Mouse (Mus musculus) limb, embryonic 10.5 days (tissue): ENCODE results near the gene E130311K13Rik. TPM values are rescaled to one million over a fixed set of nuclear protein-coding genes. Genes with fewer than 3 reads are reported as not detected.

Source experiments
- DNase-seq: peaks from one replicate; pipeline ENCODE4 v3.0.0-alpha.2; 2017; ENCODE audit warnings: low spot score
- H3K27ac ChIP-seq: fragments of 300-500 bp; sonication (generic); 2 replicates; pipeline ENCODE4 v1.5.1; 2016; ENCODE audit warnings: mild to moderate bottlenecking
- H3K27me3 ChIP-seq: fragments of 300-500 bp; sonication (generic); 2 replicates; pipeline ENCODE4 v1.6.1; 2016; ENCODE audit warnings: low read depth, mild to moderate bottlenecking; ENCODE audit not compliant: poor library complexity, severe bottlenecking
- H3K36me3 ChIP-seq: fragments of 300-500 bp; sonication (generic); 2 replicates; pipeline ENCODE4 v1.6.1; 2016; ENCODE audit warnings: mild to moderate bottlenecking, moderate library complexity
- H3K4me1 ChIP-seq: fragments of 300-500 bp; sonication (generic); 2 replicates; pipeline ENCODE4 v1.6.1; 2016
- H3K4me3 ChIP-seq: fragments of 300-500 bp; sonication (generic); 2 replicates; pipeline ENCODE4 v1.5.1; 2016; ENCODE audit warnings: mild to moderate bottlenecking, moderate library complexity
- H3K9me3 ChIP-seq: fragments of 300-500 bp; sonication (generic); replicated peaks from 2 replicates; pipeline ENCODE4 v1.6.1; 2016; ENCODE audit warnings: mild to moderate bottlenecking
- WGBS: fragments of 180-500 bp; shearing (Covaris S2); methylation state at CpG from one replicate; pipeline ENCODE4 v1.1.7; 2016; 5-methylcytosine and 5-hydroxymethylcytosine counted together
- polyA plus RNA-seq: library from polyadenylated mRNA; unstranded; fragments of >200 nt; fragmentation: Nextera tagmentation; extraction: Ambion mirVana; gene quantifications from 2 replicates; pipeline ENCODE4 v1.2.1, GENCODE M21; 2016

E130311K13Rik gene
- polyA plus RNA-seq: 2.6 and 3.3 TPM in 2 replicates

GRCm38 (mm10) chr3:63928878-63929859 lies at the start of gene E130311K13Rik:
Gene E130311K13Rik, minus strand, starts transcription at chr3:63929472.
- H3K4me3 ChIP-seq: peak within 1 kb of the TSS; percentile 75
- no peaks in the 10 kb centered on the region for H3K27me3 ChIP-seq
- H3K4me1 ChIP-seq: peaks cover 6% of the 10 kb centered on the region
- no peaks in the 10 kb centered on the region for H3K9me3 ChIP-seq
- peak within 1 kb of the TSS; percentile 98 for H3K27ac ChIP-seq
- 6% methylated on average over 48 of the region's 48 CpGs for WGBS
- DNase-seq: peak; percentile 93
- H3K36me3 ChIP-seq: no peaks in the 10 kb centered on the region

- Histone ChIP-seq H3K4me3 (peak overlapping the region; percentile 91; the same call in 1 of the 2 replicates), H3K36me3 (peaks cover 36% of the 10 kb centered on the region), H3K9me3 (no peaks in the 10 kb centered on the region), H3K4me1 (peaks cover 7% of the 10 kb centered on the region), H3K27me3 (no peaks in the 10 kb centered on the region), H3K27ac (no peak overlapping the region)
- WGBS: 83% methylated on average over 4 of the region's 4 CpGs
- no peak for DNase-seq
Measured at GRCm38 (mm10) chr3:63977895-63978294, 48.6 kb upstream of the E130311K13Rik start.

DNA sequence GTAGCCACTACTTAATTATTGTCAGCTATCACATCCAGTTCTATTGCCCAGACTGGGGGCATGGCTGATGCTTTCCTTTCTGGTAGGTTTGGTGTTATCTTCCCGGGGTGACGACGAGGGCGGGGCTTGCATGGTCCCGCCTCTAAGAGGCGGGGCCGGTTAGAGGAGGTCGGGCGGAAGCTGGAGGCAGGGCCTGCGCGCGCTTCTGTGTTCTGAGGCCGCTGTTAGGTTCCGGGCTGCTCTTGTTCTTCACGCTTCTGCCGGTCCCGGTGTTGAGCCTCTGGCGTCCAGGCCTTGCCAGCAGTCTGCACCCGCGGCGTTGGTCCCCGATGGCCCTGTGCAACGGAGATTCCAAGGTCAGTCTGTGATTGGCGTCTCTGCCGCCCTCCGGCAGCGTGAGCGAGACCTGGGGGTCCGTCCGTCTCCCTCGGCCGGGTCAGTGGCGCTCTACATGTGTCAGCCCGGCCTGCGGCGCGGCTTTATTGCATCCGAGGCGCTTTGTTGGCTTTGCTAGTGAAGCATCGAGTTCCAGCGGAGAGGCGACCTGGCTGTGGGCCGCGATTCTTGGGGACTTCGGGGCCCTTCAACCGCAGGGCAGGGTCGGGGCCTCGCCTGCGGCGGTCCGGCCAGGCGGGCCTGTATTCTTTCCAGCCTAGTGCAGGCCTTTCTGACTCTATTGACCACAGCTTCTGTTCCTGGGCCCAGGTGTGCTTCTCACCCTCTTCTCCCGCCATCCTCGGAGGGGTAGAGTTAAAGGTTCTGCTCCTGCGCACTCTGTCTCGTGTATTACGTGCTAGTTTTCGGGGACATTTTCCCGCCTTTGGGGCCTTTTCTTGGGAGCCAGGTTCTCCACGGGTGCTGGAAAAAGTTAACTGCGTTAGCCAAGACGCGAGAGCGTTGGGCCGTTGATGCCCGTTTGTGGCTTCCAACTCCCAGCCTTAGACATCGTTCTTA lies 47.0 kb upstream of the E130311K13Rik start, which contains the start of gene Gmps:
Gmps (plus strand) TSS at position 152 of the 954 bp plus-strand sequence.
- under 1% methylated on average over 67 of the region's 67 CpGs for WGBS
- H3K27me3 ChIP-seq: no peaks in the 10 kb centered on the region
- DNase-seq: peak; percentile 92

GRCm38 (mm10) chr3:63965929-63966328 lies 36.7 kb upstream of the E130311K13Rik start:
- no peaks in the 10 kb centered on the region for H3K27me3 ChIP-seq
- H3K4me3 ChIP-seq: no peak overlapping the region
- WGBS: 79% methylated on average over 2 of the region's 2 CpGs
- no peaks in the 10 kb centered on the region; the same call in 1 of the 2 replicates for H3K36me3 ChIP-seq
- no peak for DNase-seq
- H3K4me1 ChIP-seq: peaks cover 12% of the 10 kb centered on the region
- no peak overlapping the region for H3K27ac ChIP-seq
- no peaks in the 10 kb centered on the region for H3K9me3 ChIP-seq

More for the DNA sequence above, 47.0 kb upstream of the E130311K13Rik start, which contains the start of gene Gmps:
- Histone ChIP-seq H3K4me1 (peaks cover 7% of the 10 kb centered on the region), H3K36me3 (peaks cover 21% of the 10 kb centered on the region), H3K4me3 (peak within 1 kb of the TSS; percentile 91), H3K9me3 (no peaks in the 10 kb centered on the region), H3K27ac (peak within 1 kb of the TSS; percentile 96)

GRCm38 (mm10) chr3:63964922-63965249 lies 35.6 kb upstream of the E130311K13Rik start:
- no peak for DNase-seq
- Histone ChIP-seq H3K27ac (peak overlapping the region; percentile 88), H3K4me3 (peak overlapping the region; percentile 73), H3K4me1 (peaks cover 12% of the 10 kb centered on the region), H3K27me3 (no peaks in the 10 kb centered on the region), H3K36me3 (no peaks in the 10 kb centered on the region; the same call in 1 of the 2 replicates), H3K9me3 (no peaks in the 10 kb centered on the region)
- WGBS: 75% methylated on average over 6 of the region's 6 CpGs

DNA sequence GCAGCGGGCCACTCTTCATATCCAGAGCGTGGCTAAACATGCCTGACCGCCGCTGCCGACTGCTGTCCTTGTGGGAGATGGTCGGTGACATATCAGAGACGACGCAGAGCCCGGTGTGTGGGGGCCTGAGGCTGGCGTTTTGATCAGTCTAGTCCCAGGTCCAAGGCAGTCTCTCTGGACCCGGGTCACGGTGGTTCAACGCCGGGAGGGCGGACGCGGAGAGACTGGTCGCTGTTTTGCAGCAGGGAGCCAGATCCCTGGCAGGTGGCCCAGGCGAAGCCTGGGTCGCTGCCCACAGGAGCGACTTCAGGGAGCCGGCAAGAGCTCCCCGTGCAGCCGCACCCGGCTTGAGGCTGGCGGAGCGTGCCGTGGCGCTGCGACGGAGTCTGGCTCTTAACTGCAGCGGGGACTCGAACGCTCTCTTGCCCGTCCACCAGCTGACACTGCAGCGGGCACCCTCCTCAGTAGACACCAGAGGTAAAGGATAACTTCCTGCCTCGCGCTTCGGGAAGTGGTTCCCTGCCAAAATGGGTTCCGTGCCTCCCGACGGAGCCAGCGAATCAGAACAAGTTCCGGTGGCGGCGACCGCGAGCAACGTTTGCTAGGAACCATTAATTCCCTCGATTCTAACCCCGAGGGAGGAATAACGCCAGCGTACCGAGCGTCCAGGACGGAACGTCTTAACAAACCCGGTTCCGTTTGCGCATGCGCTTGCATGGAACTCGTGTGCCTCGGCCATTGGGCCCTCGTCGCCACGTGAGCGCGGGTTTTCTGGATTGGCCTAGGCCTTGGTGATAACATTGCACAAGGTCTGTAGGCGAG lies 35.0 kb upstream of the E130311K13Rik start, which contains the start of gene Slc33a1:
Slc33a1 (minus strand) TSS at position 669 of the 822 bp plus-strand sequence.
- Histone ChIP-seq H3K27ac (peak within 1 kb of the TSS; percentile 88), H3K4me3 (peak within 1 kb of the TSS; percentile 73), H3K27me3 (no peaks in the 10 kb centered on the region), H3K9me3 (no peaks in the 10 kb centered on the region), H3K36me3 (no peaks in the 10 kb centered on the region; the same call in 1 of the 2 replicates), H3K4me1 (peaks cover 12% of the 10 kb centered on the region)
- DNase-seq: peak; percentile 99
- WGBS: under 1% methylated on average over 69 of the region's 69 CpGs

DNA sequence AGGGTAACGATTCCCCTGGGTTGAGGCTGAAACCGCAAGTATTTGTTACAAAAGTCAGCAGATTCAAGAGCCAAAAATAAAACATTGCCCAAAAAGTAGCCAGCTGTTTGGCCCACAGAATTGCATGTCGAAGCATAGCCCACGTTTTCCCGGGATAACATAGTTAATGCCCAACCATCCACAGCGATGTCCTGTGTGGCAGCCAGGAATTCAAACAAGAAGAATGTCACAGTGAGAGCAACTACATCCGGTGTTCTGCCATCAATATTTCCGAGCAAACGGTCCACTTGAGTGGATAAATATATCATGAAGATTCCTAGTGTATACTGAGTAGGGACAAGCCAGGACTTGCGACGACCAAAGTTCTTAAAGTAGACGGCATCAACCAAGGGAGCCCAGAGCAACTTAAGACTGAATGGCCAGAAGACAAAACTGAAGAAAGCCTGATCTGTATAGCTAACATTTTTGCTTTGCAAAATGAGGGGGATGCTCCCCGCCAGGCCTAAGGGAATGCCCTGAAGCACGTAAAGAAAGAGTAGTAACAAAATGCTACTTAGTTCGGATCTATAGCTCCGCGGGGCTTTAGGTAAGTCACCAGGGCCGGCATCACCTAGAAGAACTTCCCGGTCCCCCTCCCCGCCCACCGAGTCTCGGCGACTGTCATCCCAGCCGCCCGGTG lies 34.3 kb upstream of the E130311K13Rik start:
- Histone ChIP-seq H3K27me3 (no peaks in the 10 kb centered on the region), H3K9me3 (no peaks in the 10 kb centered on the region), H3K4me1 (peaks cover 12% of the 10 kb centered on the region), H3K36me3 (no peaks in the 10 kb centered on the region; the same call in 1 of the 2 replicates), H3K27ac (peak overlapping the region; percentile 88), H3K4me3 (peak overlapping the region; percentile 73)
- peak; percentile 32 for DNase-seq
- 12% methylated on average over 25 of the region's 25 CpGs for WGBS

DNA sequence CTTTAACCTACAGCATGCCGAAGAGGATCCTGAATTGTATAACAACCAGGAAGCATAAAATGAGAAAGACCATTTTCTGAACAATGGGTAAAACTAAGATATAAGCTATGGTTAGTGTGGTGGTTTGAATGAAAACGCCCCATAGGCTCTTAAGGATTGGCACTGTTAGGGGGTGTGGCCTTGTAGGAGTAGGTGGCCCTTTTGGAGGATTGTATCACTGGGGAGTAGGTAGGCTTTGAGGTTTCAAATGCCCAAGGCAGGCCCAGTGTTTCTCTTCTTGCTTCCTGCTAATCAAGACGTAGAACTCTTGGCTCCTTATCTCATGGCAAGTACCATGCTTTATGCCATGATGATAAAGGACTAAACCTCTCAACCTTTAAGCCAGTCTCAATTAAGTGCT lies 20.6 kb upstream of the E130311K13Rik start:
- no peak overlapping the region for H3K4me3 ChIP-seq
- H3K9me3 ChIP-seq: no peaks in the 10 kb centered on the region
- no peaks in the 10 kb centered on the region for H3K27me3 ChIP-seq
- H3K36me3 ChIP-seq: peaks cover 16% of the 10 kb centered on the region
- H3K27ac ChIP-seq: no peak overlapping the region
- WGBS: 80% methylated on average over 3 of the region's 3 CpGs
- no peaks in the 10 kb centered on the region for H3K4me1 ChIP-seq
- DNase-seq: no peak

GRCm38 (mm10) chr3:63941204-63941850 lies 12.1 kb upstream of the E130311K13Rik start:
- H3K4me3 ChIP-seq: no peak overlapping the region
- H3K27me3 ChIP-seq: no peaks in the 10 kb centered on the region
- no peaks in the 10 kb centered on the region for H3K9me3 ChIP-seq
- H3K36me3 ChIP-seq: peaks cover 21% of the 10 kb centered on the region
- no peak overlapping the region for H3K27ac ChIP-seq
- DNase-seq: no peak
- no peaks in the 10 kb centered on the region for H3K4me1 ChIP-seq
- 94% methylated on average over 2 of the region's 2 CpGs for WGBS

DNA sequence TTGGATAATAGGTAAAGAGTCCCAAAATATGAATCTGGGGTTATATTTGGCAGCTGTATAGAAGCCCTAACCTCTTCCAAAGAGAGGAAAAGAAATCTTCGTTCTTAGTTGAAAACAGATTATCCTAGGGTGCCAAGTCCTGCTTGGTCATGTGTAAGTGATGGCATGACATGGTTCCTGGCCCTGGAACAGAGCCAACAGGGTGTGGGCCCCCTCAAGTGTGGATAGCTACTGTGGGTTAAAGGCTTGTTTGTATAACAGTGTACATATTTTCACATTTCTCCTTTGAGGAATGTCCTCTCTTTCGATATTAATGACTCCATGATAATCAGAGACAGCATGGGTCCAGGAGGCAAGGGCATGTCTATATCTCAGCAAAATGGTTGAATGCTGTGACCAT lies 9.7 kb upstream of the E130311K13Rik start:
- Histone ChIP-seq H3K9me3 (no peaks in the 10 kb centered on the region), H3K27me3 (no peaks in the 10 kb centered on the region), H3K4me1 (no peaks in the 10 kb centered on the region), H3K4me3 (no peak overlapping the region), H3K36me3 (peaks cover 12% of the 10 kb centered on the region), H3K27ac (no peak overlapping the region)
- WGBS: 94% methylated on average over 2 of the region's 2 CpGs
- DNase-seq: no peak

- 67% methylated on average over 3 of the region's 3 CpGs for WGBS
- Histone ChIP-seq H3K27ac (no peak overlapping the region), H3K36me3 (no peaks in the 10 kb centered on the region), H3K9me3 (no peaks in the 10 kb centered on the region), H3K4me3 (no peak overlapping the region), H3K4me1 (no peaks in the 10 kb centered on the region), H3K27me3 (no peaks in the 10 kb centered on the region)
- peak; percentile 37 for DNase-seq
Measured at GRCm38 (mm10) chr3:63919634-63920033, 9.6 kb downstream of the E130311K13Rik start.
